Mouse (Mus musculus): ENCODE measurements around the gene Foxp1. TPM values are rescaled to one million over a fixed set of nuclear protein-coding genes. Genes with fewer than 3 reads are reported as not detected.

The Foxp1 gene
- total and polyA plus RNA-seq, 3 experiments: 16.1 to 42.0 TPM; not detected in 1

DNA sequence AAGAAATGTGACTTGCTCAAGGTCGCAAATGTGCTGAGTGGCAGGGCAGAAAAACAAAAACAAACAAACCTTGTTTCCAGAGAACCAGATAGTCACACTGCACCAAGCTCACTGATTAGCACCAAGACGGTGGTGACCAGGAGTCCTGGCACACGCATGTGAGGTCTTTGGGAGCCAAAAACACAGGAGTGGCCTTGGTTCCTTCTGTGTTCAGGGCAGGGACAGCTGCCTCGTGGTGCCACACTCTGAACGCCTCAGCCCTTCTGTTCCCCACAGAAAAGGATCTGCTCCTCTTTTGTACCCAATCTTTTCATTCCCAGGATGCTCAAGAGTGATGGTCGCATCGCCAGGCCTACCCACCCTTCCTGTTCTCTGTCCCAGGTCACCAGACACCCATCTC is 434.9 kb downstream of the Foxp1 start:
- H3K27me3 ChIP-seq (ENCODE audit: control insufficient read depth in 1 of 2, insufficient read depth in 2 of 2, low read length in 2 of 2): no peaks in the 10 kb centered on the region
- H3K27ac ChIP-seq (ENCODE audit: control insufficient read depth, low read depth, low read length): no peak overlapping the region
- H3K9ac ChIP-seq (ENCODE audit: control insufficient read depth, low read depth, low read length, poor library complexity, severe bottlenecking): no peak overlapping the region
- no peaks in the 10 kb centered on the region for H3K9me3 ChIP-seq (replicated peaks; ENCODE audit: insufficient read depth, low read length)
- H3K4me3 ChIP-seq (ENCODE audit: control insufficient read depth in 1 of 2, insufficient read depth in 1 of 2, low read depth in 2 of 2, low read length in 2 of 2): no peak overlapping the region
- no peak for TF ChIP-seq USF1 (IDR thresholded peaks at IDR 0.05; ENCODE audit: low read depth, low read length)
- no peak for TF ChIP-seq ZNF384 (IDR thresholded peaks at IDR 0.05; ENCODE audit: low read depth, low read length)
- TF ChIP-seq JUND (IDR thresholded peaks at IDR 0.05; ENCODE audit: low read depth, low read length): no peak
- TF ChIP-seq ZKSCAN1 (IDR thresholded peaks at IDR 0.05; ENCODE audit: low read depth, low read length): no peak
- TF ChIP-seq TBP (IDR thresholded peaks at IDR 0.05; ENCODE audit: low read depth, low read length): no peak
- TF ChIP-seq EP300 (IDR thresholded peaks at IDR 0.05; ENCODE audit: low read depth in 1 of 2, low read length in 2 of 2): no peak
- TF ChIP-seq SMC3 (IDR thresholded peaks at IDR 0.05; ENCODE audit: low read depth, low read length): no peak
- TF ChIP-seq MAX (IDR thresholded peaks at IDR 0.05; ENCODE audit: low read length): no peak
- TF ChIP-seq NELFE (IDR thresholded peaks at IDR 0.05; ENCODE audit: low read depth, low read length): no peak
- no peak for TF ChIP-seq ELF1 (IDR thresholded peaks at IDR 0.05; ENCODE audit: low read depth, low read length)
- no peak for TF ChIP-seq RAD21 (IDR thresholded peaks at IDR 0.05; ENCODE audit: low read depth, low read length)
- no peak for TF ChIP-seq E2F4 (IDR thresholded peaks at IDR 0.05; ENCODE audit: borderline replicate concordance, low read depth, low read length)
- TF ChIP-seq MAZ (IDR thresholded peaks at IDR 0.05; ENCODE audit: low read depth, low read length): no peak
- peaks cover 0 to 4% of the 10 kb centered on the region in 2 experiments; a peak in 1 of 4 replicates for H3K36me3 ChIP-seq (ENCODE audit: control insufficient read depth in 1 of 2, insufficient read depth in 2 of 2, low read length in 2 of 2)
- no peaks in the 10 kb centered on the region; the same call in 1 of the 2 replicates for H3K79me2 ChIP-seq (ENCODE audit: control insufficient read depth, insufficient read depth, low read length, poor library complexity)
- peaks cover 0 to 5% of the 10 kb centered on the region in 2 experiments; a peak in 1 of 4 replicates for H3K4me1 ChIP-seq (ENCODE audit: control insufficient read depth in 1 of 2, insufficient read depth in 2 of 2, low read length in 2 of 2)
- DNase-seq (ENCODE audit: low read depth, low spot score): no peak

DNA sequence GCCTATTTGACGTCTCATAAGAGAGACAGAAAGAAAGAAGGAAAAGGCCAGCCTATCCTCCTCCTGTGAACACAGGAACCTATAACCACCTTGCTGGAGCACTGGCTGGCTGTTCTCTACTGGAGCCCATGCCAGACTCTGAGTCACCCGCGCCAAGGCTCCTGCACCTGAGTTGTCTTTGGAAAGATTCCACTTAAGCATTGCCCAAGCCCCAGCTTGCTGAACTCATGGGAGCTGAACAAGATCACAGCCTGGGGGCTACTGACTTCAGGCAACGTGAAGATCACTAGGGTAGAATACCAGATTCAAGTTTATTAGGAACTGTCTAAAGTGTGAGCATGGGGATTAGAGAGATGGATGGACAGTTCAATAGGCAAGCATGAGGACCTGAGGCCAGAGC is 437.6 kb downstream of the Foxp1 start:
- Histone ChIP-seq H3K79me2 (ENCODE audit: control insufficient read depth, insufficient read depth, low read length, poor library complexity) (no peaks in the 10 kb centered on the region), H3K4me1 (ENCODE audit: control insufficient read depth in 1 of 2, insufficient read depth in 2 of 2, low read length in 2 of 2) (peaks cover 0 to 4% of the 10 kb centered on the region in 2 experiments; a peak in 3 of 4 replicates), H3K27me3 (ENCODE audit: control insufficient read depth in 1 of 2, insufficient read depth in 2 of 2, low read length in 2 of 2) (no peaks in the 10 kb centered on the region), H3K27ac (ENCODE audit: control insufficient read depth, low read depth, low read length) (no peak overlapping the region), H3K4me3 (ENCODE audit: control insufficient read depth in 1 of 2, insufficient read depth in 1 of 2, low read depth in 2 of 2, low read length in 2 of 2) (no peak overlapping the region), H3K9me3 (replicated peaks; ENCODE audit: insufficient read depth, low read length) (no peaks in the 10 kb centered on the region), H3K36me3 (ENCODE audit: control insufficient read depth in 1 of 2, insufficient read depth in 2 of 2, low read length in 2 of 2) (peaks cover 0 to 2% of the 10 kb centered on the region in 2 experiments; a peak in 1 of 4 replicates), H3K9ac (ENCODE audit: control insufficient read depth, low read depth, low read length, poor library complexity, severe bottlenecking) (no peak overlapping the region)
- TF ChIP-seq ZKSCAN1 (IDR thresholded peaks at IDR 0.05; ENCODE audit: low read depth, low read length) (no peak), MYC (IDR thresholded peaks at IDR 0.05; ENCODE audit: low read depth, low read length) (no peak), RCOR1 (IDR thresholded peaks at IDR 0.05; ENCODE audit: low read depth, low read length) (no peak), JUND (IDR thresholded peaks at IDR 0.05; ENCODE audit: low read depth, low read length) (no peak), ZMIZ1 (IDR thresholded peaks at IDR 0.05; ENCODE audit: low read depth, low read length) (no peak), KAT2A (conservative IDR thresholded peaks at IDR 0.05; ENCODE audit: low read depth, low read length) (no peak), RAD21 (IDR thresholded peaks at IDR 0.05; ENCODE audit: low read depth, low read length) (no peak), CHD1 (IDR thresholded peaks at IDR 0.05; ENCODE audit: low read depth, low read length) (no peak), SMC3 (IDR thresholded peaks at IDR 0.05; ENCODE audit: low read depth, low read length) (no peak), USF2 (IDR thresholded peaks at IDR 0.05; ENCODE audit: borderline replicate concordance in 1 of 2, insufficient read depth in 1 of 2, low read depth in 1 of 2, low read length in 2 of 2) (no peak), CTCF (IDR thresholded peaks at IDR 0.05 in 2 of 3, conservative IDR thresholded peaks at IDR 0.05 in 1 of 3; ENCODE audit: control insufficient read depth in 1 of 3, insufficient read depth in 1 of 3, low read depth in 2 of 3, low read length in 3 of 3, poor library complexity in 1 of 3, severe bottlenecking in 1 of 3) (no peak), ELF1 (IDR thresholded peaks at IDR 0.05; ENCODE audit: low read depth, low read length) (no peak), CHD2 (IDR thresholded peaks at IDR 0.05; ENCODE audit: low read length) (no peak), MXI1 (IDR thresholded peaks at IDR 0.05; ENCODE audit: low read depth, low read length) (no peak), GABPA (IDR thresholded peaks at IDR 0.05; ENCODE audit: low read depth, low read length) (no peak), POLR2AphosphoS2 (IDR thresholded peaks at IDR 0.05; ENCODE audit: low read length) (no peak)
- DNase-seq (ENCODE audit: low read depth, low spot score): no peak

Data from MEL (cell line).